ENCODE assay signal across 26 mouse cellular contexts in genomic region chr1:67559179-67559578, GRCm38 (mm10).
DNase-seq lines count a peak whose midpoint lies in the region; ATAC-seq lines count a peak whose summit lies in the region.
"Had no signal": no experiment of that assay in that cellular context is flagged by ENCODE, and none has a peak within 500 bp of the region (broad histone marks: within the 10 kb centered on the region; RNA-seq: fewer than 3 reads in every experiment).

No protein-coding gene starts in this region.

- ATAC-seq in forebrain, embryonic 13.5 days: peak; percentile 67; the same call in 1 of the 2 replicates
- ATAC-seq in forebrain, embryonic 16.5 days: no peak
- no peak for ATAC-seq in intestine, embryonic 16.5 days
- ATAC-seq: inflammation-experienced regulatory T-cells, adult 6 months; lung, postnatal 0 days had no signal

- no peaks in the 10 kb centered on the region for H3K36me3 ChIP-seq in forebrain, embryonic 13.5 days (ENCODE audit: poor library complexity, severe bottlenecking)
- H3K36me3 ChIP-seq in forebrain, embryonic 16.5 days (ENCODE audit: control insufficient read depth, insufficient read depth): no peaks in the 10 kb centered on the region
- H3K36me3 ChIP-seq in intestine, embryonic 16.5 days (ENCODE audit: control insufficient read depth, insufficient read depth, low read length): no peaks in the 10 kb centered on the region
- H3K36me3 ChIP-seq: embryonic facial prominence, embryonic 15.5 days; hindbrain, embryonic 10.5 days; liver, embryonic 15.5 days; neural tube, embryonic 12.5 days had no signal

- peak; percentile 5 for DNase-seq in layer of hippocampus, adult 11-12 months (ENCODE audit: low spot score)
- DNase-seq in layer of hippocampus, adult 8-10 months (ENCODE audit: low spot score in 2 of 2): no peak
- peak; percentile 12 for DNase-seq in retina, embryonic 14.5 days (ENCODE audit: low spot score)
- DNase-seq in retina, postnatal 1 day: no peak
- DNase-seq: adrenal gland, postnatal 25 days; cerebellum, adult 11-12 months; cerebellum, postnatal 36 days; gastrocnemius, postnatal 10 days; heart, postnatal 10 days; kidney, adult 2 months; kidney, postnatal 14 days; left cerebral cortex, postnatal 4 days; liver; right cerebral cortex, postnatal 4 days; thymus, postnatal 25 days had no signal

- H3K4me1 ChIP-seq in forebrain, embryonic 13.5 days: no peaks in the 10 kb centered on the region
- no peaks in the 10 kb centered on the region for H3K4me1 ChIP-seq in forebrain, embryonic 16.5 days (replicated peaks; ENCODE audit: control insufficient read depth, insufficient read depth, low read length)
- H3K4me1 ChIP-seq in intestine, embryonic 16.5 days (ENCODE audit: control insufficient read depth, insufficient read depth, low read length): no peaks in the 10 kb centered on the region
- H3K4me1 ChIP-seq: embryonic facial prominence, embryonic 15.5 days; hindbrain, embryonic 10.5 days; liver, embryonic 15.5 days; neural tube, embryonic 12.5 days had no signal

- no peak overlapping the region for H3K27ac ChIP-seq in forebrain, embryonic 13.5 days
- no peak overlapping the region for H3K27ac ChIP-seq in forebrain, embryonic 16.5 days (ENCODE audit: low read length)
- no peak overlapping the region for H3K27ac ChIP-seq in intestine, embryonic 16.5 days (ENCODE audit: low read length)
- H3K27ac ChIP-seq: embryonic facial prominence, embryonic 15.5 days; hindbrain, embryonic 10.5 days; liver, embryonic 15.5 days; neural tube, embryonic 12.5 days had no signal

- no peak overlapping the region for H3K4me3 ChIP-seq in forebrain, embryonic 13.5 days
- H3K4me3 ChIP-seq in forebrain, embryonic 16.5 days (replicated peaks; ENCODE audit: low read length): no peak overlapping the region
- H3K4me3 ChIP-seq in intestine, embryonic 16.5 days (ENCODE audit: low read length): no peak overlapping the region
- H3K4me3 ChIP-seq: embryonic facial prominence, embryonic 15.5 days; hindbrain, embryonic 10.5 days; liver, embryonic 15.5 days; neural tube, embryonic 12.5 days had no signal

- H3K9me3 ChIP-seq in forebrain, embryonic 13.5 days (replicated peaks): no peaks in the 10 kb centered on the region
- H3K9me3 ChIP-seq in forebrain, embryonic 16.5 days (ENCODE audit: control insufficient read depth, low read length): no peaks in the 10 kb centered on the region
- no peaks in the 10 kb centered on the region for H3K9me3 ChIP-seq in intestine, embryonic 16.5 days (ENCODE audit: control insufficient read depth, low read length)
- H3K9me3 ChIP-seq: embryonic facial prominence, embryonic 15.5 days; hindbrain, embryonic 10.5 days; liver, embryonic 15.5 days; neural tube, embryonic 12.5 days had no signal

- H3K4me2 ChIP-seq in forebrain, embryonic 13.5 days: no peak overlapping the region
- H3K4me2 ChIP-seq in forebrain, embryonic 16.5 days (ENCODE audit: low read length): no peak overlapping the region
- H3K4me2 ChIP-seq in intestine, embryonic 16.5 days (ENCODE audit: low read depth, low read length): no peak overlapping the region
- H3K4me2 ChIP-seq: embryonic facial prominence, embryonic 15.5 days; heart, embryonic 11.5 days; liver, embryonic 15.5 days; midbrain, embryonic 11.5 days; neural tube, embryonic 12.5 days had no signal

- H3K27me3 ChIP-seq in forebrain, embryonic 13.5 days: no peaks in the 10 kb centered on the region
- no peaks in the 10 kb centered on the region for H3K27me3 ChIP-seq in forebrain, embryonic 16.5 days (replicated peaks; ENCODE audit: control insufficient read depth, insufficient read depth, low read length)
- H3K27me3 ChIP-seq in intestine, embryonic 16.5 days (replicated peaks; ENCODE audit: control insufficient read depth, insufficient read depth, low read length): no peaks in the 10 kb centered on the region
- H3K27me3 ChIP-seq: embryonic facial prominence, embryonic 15.5 days; liver, embryonic 15.5 days; neural tube, embryonic 12.5 days had no signal

- no peak overlapping the region for H3K9ac ChIP-seq in forebrain, embryonic 13.5 days
- no peak overlapping the region for H3K9ac ChIP-seq in forebrain, embryonic 16.5 days (replicated peaks; ENCODE audit: low read depth, low read length)
- no peak overlapping the region for H3K9ac ChIP-seq in intestine, embryonic 16.5 days (ENCODE audit: low read depth, low read length)
- H3K9ac ChIP-seq: embryonic facial prominence, embryonic 15.5 days; liver, embryonic 15.5 days; neural tube, embryonic 12.5 days had no signal

- WGBS in forebrain, embryonic 13.5 days: 54% methylated on average over 1 of the region's 1 CpGs
- 44% methylated on average over 1 of the region's 1 CpGs for WGBS in forebrain, embryonic 16.5 days
- WGBS in intestine, embryonic 16.5 days: 86% methylated on average over 1 of the region's 1 CpGs

Comparison
In these comparisons a context has a peak if more than half of its experiments do, and no peak if none do; other contexts are left out.
1. DNase-seq: peak in layer of hippocampus, adult 11-12 months (single experiment) and retina, embryonic 14.5 days (single experiment); none in layer of hippocampus, adult 8-10 months (0 of 2) and retina, postnatal 1 day (single experiment).